Mouse (Mus musculus) liver, embryonic 15.5 days (tissue): ENCODE data around the gene Pcp2. TPM values are rescaled to one million over a fixed set of nuclear protein-coding genes. Genes with fewer than 3 reads are reported as not detected.

Experiments used
- polyA plus RNA-seq: library from polyadenylated mRNA; unstranded; fragments of >200 nt; fragmentation: Nextera tagmentation; extraction: Ambion mirVana; gene quantifications from 2 replicates; pipeline ENCODE4 v1.2.1, GENCODE M21; 2015

Pcp2 gene
- polyA plus RNA-seq, 1 experiment from 2014 or later: 0.09 TPM

Other genes with a start within 250 kb of the Pcp2 start
- 1.8 and 2.2 TPM in 2 replicates for gene Arhgef18, start 232.5 kb downstream of the Pcp2 start, polyA plus RNA-seq
- 6.7 and 8.0 TPM in 2 replicates for gene Pex11g, start 157.9 kb downstream of the Pcp2 start, polyA plus RNA-seq
- gene Tex45, start 154.7 kb downstream of the Pcp2 start, polyA plus RNA-seq: not detected in 2 replicates
- gene Zfp358, start 132.4 kb downstream of the Pcp2 start, polyA plus RNA-seq: 4.8 and 5.8 TPM in 2 replicates
- gene Mcoln1, start 125.1 kb downstream of the Pcp2 start, polyA plus RNA-seq: 21.4 and 25.0 TPM in 2 replicates
- gene Pnpla6, start 110.2 kb downstream of the Pcp2 start, polyA plus RNA-seq: 9.2 and 11.9 TPM in 2 replicates
- 4.3 and 4.4 TPM in 2 replicates for gene C330021F23Rik, start 57.6 kb downstream of the Pcp2 start, polyA plus RNA-seq
- gene Camsap3, start 38.3 kb downstream of the Pcp2 start, polyA plus RNA-seq: 1.7 and 1.9 TPM in 2 replicates
- gene Xab2, start 4.2 kb downstream of the Pcp2 start, polyA plus RNA-seq: 27.3 and 31.0 TPM in 2 replicates
- gene Pet100, start 4.0 kb downstream of the Pcp2 start, polyA plus RNA-seq: 49.8 and 72.1 TPM in 2 replicates
- gene Stxbp2, start 5.4 kb upstream of the Pcp2 start, polyA plus RNA-seq: 49.8 and 50.7 TPM in 2 replicates
- not detected in 2 replicates for gene Retn, start 30.2 kb upstream of the Pcp2 start, polyA plus RNA-seq
- gene Mcemp1, start 40.2 kb upstream of the Pcp2 start, polyA plus RNA-seq: 8.2 and 8.9 TPM in 2 replicates
- gene Fcor, start 46.8 kb upstream of the Pcp2 start, polyA plus RNA-seq: 2.6 and 3.5 TPM in 2 replicates
- gene Trappc5, start 50.8 kb upstream of the Pcp2 start, polyA plus RNA-seq: 13.2 and 15.1 TPM in 2 replicates
- gene Fcer2a, start 68.6 kb upstream of the Pcp2 start, polyA plus RNA-seq: 0.05 and 0.08 TPM in 2 replicates
- 6.7 and 9.3 TPM in 2 replicates for gene Clec4g, start 95.1 kb upstream of the Pcp2 start, polyA plus RNA-seq
- 0.18 and 0.23 TPM in 2 replicates for gene Cd209a, start 123.4 kb upstream of the Pcp2 start, polyA plus RNA-seq
- gene Cd209e, start 228.8 kb upstream of the Pcp2 start, polyA plus RNA-seq: not detected in 2 replicates